Mouse (Mus musculus): ENCODE results near the gene Dnali1.

The Dnali1 gene

DNA sequence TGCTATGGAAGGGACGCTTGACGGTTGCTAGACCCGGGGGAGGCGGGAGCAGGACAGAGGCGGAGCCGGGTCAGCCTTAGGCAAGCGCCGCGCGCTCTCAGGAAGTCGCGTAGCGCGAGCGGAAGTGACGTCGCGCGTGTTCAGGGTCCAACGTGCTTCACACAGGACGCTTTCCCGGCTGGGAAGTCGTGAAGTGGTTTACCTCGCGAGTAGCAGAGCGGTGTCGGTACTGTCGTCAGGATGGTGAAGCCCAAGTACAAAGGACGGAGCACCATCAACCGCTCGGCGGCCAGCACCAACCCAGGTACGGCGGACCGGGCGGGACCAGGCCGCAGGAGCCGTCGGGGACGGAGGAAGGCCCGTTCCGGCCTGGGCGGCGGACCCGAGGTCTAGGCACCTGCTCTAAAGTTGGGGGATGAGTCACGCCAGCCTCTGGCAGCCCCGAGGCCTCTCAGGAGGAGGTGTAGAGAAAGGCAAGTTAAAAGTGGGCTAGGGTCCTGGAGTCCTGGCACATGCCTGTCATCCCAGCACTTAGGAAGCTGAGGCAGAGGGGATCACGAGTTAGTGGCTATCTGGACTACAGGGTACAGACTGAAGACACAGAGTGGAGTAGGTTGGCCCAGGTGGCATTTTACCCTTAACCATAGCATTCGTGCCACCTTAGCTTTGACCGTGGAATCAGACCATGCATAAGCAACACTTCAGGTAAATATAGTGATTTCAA, 35.5 kb downstream of the Dnali1 start:
- DNase-seq, result peak; percentile 97

DNA sequence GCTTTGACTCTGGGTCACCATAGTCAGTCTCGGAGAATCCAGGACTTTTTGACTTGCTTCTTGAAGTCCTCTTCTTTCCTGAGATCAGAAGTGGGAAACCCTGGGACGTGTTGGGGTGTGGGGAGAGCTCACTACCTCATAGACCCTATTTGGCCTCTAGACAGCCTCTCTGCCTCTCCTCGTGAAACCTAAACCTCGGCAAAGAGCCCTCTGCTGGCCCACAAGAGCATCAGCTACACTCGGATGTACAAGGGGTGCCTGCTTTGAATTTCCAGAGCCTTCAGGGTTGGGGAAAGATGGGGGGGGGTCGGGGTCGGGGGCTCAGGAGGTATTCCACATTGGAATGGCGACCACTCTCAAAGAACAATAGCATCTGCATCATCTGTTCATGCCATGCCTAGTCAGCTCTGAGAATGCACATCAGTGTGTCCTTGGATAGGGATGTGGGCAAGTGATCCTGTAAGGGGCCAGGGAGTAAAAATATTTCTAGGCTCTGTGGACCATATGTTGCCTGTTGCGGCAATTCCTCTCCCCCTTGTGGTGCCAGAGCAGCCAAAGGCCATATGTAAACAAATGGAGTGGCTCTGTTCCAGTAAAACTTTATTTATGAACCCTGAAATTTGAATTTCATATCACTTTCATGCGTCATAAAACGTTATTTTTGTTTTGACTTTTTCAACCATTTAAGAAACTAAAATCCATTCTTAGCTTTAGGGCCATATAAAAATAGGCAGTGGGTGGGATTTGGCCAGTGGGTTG, 44.5 kb downstream of the Dnali1 start:
- DNase-seq, result no peak

DNA sequence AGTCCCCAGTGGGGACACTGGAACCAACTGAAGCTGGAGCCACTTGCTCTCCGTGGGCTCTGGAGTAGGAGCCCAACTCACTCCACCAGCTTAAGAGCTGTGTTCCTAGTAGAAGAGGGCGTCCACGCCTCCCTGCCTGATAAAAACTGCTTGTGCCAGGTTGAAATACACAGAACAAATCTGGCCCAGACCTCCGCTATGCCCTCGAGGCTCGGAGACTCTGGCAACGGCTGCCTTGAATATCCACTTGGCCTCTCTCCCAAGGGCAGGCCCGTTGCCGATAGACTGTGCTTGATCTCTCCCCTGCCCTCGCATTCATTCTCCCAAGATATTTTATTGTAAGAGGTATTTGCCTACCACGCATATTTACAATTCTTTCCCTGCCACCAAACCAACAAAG, 48.1 kb downstream of the Dnali1 start:
- DNase-seq, result peak; percentile 13

- no peak for DNase-seq
Observed at GRCm38 (mm10) chr4:125015806-125016635, 49.5 kb downstream of the Dnali1 start, which contains the start of gene Gnl2. Gene Gnl2 (plus strand): TSS chr4:125016585.

DNA sequence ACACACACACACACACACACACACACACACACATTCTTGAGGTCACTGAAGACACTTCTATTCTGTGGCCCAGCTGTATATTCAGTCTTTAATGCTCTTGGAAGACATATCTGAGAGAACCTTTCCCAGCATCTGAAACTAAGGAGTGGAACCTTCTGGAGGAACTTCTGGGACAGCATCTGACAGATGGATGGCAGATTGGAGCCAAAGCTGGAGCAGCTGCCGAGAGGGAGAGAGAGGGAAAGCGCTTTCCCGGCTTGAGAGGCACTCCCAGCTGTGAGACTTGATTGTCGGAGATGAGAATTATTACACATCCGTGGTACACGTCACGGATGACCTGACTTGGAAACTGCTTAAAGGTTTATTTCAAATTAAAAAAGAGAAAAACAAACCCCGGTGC, 56.8 kb downstream of the Dnali1 start:
- no peak for DNase-seq

- DNase-seq, result no peak
Observed at GRCm38 (mm10) chr4:125008220-125008619, 57.3 kb downstream of the Dnali1 start.

DNA sequence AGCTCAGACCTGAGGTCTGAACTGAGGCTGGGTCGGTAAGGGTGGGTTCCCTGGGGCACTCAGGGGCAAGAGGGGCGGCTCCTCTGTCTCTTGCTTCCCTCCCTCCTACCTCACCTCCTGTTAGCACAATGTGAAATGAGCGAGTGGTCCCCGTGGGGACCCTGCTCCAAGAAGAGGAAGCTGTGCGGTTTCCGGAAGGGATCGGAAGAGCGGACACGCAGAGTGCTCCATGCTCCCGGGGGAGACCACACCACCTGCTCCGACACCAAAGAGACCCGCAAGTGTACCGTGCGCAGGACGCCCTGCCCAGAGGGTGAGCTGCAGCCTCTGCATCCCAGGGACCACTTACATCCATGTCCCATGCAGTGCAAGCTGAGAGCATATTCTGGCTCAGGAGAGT, 58.0 kb downstream of the Dnali1 start:
- no peak for DNase-seq
